Mouse (Mus musculus) embryonic facial prominence, embryonic 12.5 days (tissue): ENCODE data around the gene Cwc25. TPM values are rescaled to one million over a fixed set of nuclear protein-coding genes. Genes with fewer than 3 reads are reported as not detected.

Source experiments
- ATAC-seq: fragments of 200-750 bp; cut with Nextera tagmentation; 2 replicates; pipeline ENCODE4 v1.8.0; 2017; ENCODE audit not compliant: insufficient number of reproducible peaks, insufficient read depth, low FRiP score, low TSS enrichment
- H3K27ac ChIP-seq: fragments of 300-500 bp; sonication (generic); 2 replicates; pipeline ENCODE4 v1.5.1; 2016; ENCODE audit warnings: mild to moderate bottlenecking
- H3K27me3 ChIP-seq: fragments of 300-500 bp; sonication (generic); 2 replicates; pipeline ENCODE4 v1.6.1; 2016; ENCODE audit warnings: mild to moderate bottlenecking, moderate library complexity
- H3K36me3 ChIP-seq: fragments of 300-500 bp; sonication (generic); 2 replicates; pipeline ENCODE4 v1.6.1; 2016; ENCODE audit warnings: mild to moderate bottlenecking
- H3K4me1 ChIP-seq: fragments of 300-500 bp; sonication (generic); 2 replicates; pipeline ENCODE4 v1.6.1; 2016
- H3K4me2 ChIP-seq: fragments of 300-500 bp; sonication (generic); replicated peaks from 2 replicates; pipeline ENCODE4 v1.6.1; 2016; ENCODE audit warnings: mild to moderate bottlenecking, moderate library complexity
- H3K4me3 ChIP-seq: fragments of 300-500 bp; sonication (generic); 2 replicates; pipeline ENCODE4 v1.5.1; 2016; ENCODE audit warnings: mild to moderate bottlenecking
- H3K9ac ChIP-seq: fragments of 300-500 bp; sonication (generic); 2 replicates; pipeline ENCODE4 v1.6.1; 2016; ENCODE audit warnings: mild to moderate bottlenecking, moderate library complexity
- H3K9me3 ChIP-seq: fragments of 300-500 bp; sonication (generic); 2 replicates; pipeline ENCODE4 v1.6.1; 2016; ENCODE audit warnings: mild to moderate bottlenecking, moderate library complexity
- WGBS: fragments of 180-500 bp; shearing (Covaris S2); methylation state at CpG from one replicate; pipeline ENCODE4 v1.1.7; 2016; 5-methylcytosine and 5-hydroxymethylcytosine counted together
- polyA plus RNA-seq: library from polyadenylated mRNA; unstranded; fragments of >200 nt; fragmentation: Nextera tagmentation; extraction: Ambion mirVana; gene quantifications from 2 replicates; pipeline ENCODE4 v1.2.1, GENCODE M21; 2016

Cwc25 gene
- polyA plus RNA-seq, 1 experiment from 2014 or later: 24.8 TPM

DNA sequence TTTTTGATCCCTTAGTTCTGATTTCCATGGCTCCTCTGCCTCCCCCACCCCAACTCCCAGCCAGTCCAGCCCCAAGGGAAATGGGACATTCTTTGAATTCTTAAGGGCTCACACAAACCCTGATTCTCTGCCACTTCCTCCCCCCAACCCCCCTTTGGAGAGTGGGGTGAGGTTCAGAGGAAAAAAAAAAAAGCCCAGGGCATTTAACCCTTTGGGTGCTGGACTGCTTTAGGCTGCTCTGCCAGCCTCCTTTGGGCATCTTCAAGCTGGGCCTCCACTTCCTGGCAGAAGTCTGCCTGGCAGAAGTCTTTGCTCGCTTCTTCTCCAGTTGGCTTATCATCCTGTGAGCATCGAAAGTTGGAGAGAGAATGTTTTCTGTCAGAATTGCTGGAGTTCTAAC lies 41.7 kb upstream of the Cwc25 start:
- Histone ChIP-seq H3K4me3 (no peak overlapping the region), H3K4me2 (peak overlapping the region; percentile 14; the same call in 1 of the 2 replicates), H3K4me1 (peaks cover 92% of the 10 kb centered on the region), H3K27ac (peak overlapping the region; percentile 65), H3K27me3 (no peaks in the 10 kb centered on the region), H3K9me3 (no peaks in the 10 kb centered on the region), H3K9ac (no peak overlapping the region), H3K36me3 (peaks cover 23% of the 10 kb centered on the region)
- ATAC-seq: no peak
- 37% methylated on average over 2 of the region's 2 CpGs for WGBS

DNA sequence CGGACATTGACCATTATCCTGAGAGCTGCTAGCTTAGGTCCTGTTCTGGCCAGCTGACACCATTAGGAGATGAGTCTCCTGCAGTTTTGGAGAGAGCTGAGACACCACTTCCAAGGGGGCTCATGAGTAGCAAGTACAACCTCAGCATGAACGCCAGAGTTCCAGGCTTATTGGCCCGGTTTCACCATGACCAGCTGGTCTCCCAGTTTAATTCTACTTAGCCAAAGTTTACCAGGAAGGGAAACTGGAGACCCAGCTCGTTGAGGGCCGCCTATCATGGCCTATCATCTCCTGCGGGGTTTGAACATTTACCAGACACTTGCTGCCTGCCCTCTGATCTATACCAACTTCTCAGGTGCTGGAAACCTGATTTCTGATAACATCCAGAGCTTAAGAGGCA lies 41.3 kb upstream of the Cwc25 start:
- 21% methylated on average over 6 of the region's 6 CpGs for WGBS
- H3K36me3 ChIP-seq: peaks cover 22% of the 10 kb centered on the region
- H3K4me3 ChIP-seq: no peak overlapping the region
- H3K9me3 ChIP-seq: no peaks in the 10 kb centered on the region
- no peak for ATAC-seq
- peaks cover 88% of the 10 kb centered on the region for H3K4me1 ChIP-seq
- H3K9ac ChIP-seq: no peak overlapping the region
- peak overlapping the region; percentile 14; the same call in 1 of the 2 replicates for H3K4me2 ChIP-seq
- no peaks in the 10 kb centered on the region for H3K27me3 ChIP-seq
- peak overlapping the region; percentile 65 for H3K27ac ChIP-seq

DNA sequence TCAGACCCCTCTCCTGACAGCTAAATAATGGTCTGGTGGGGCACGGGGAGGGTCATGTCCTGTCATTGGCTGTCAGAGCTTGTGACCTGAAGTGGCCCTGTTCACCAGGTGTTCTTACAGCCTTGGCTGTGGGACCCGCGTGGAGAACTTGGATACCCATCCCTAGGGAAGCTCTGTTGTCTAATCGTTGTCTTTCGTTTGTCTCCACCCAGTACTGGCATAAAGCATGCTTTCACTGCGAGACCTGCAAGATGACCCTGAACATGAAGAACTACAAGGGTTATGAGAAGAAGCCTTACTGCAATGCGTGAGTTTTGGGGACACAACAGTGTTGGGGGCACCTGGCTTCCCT lies 40.2 kb upstream of the Cwc25 start:
- Histone ChIP-seq H3K27me3 (no peaks in the 10 kb centered on the region), H3K4me1 (peaks cover 88% of the 10 kb centered on the region), H3K27ac (peak overlapping the region; percentile 7; the same call in 1 of the 2 replicates), H3K36me3 (peaks cover 22% of the 10 kb centered on the region), H3K4me2 (no peak overlapping the region), H3K9ac (no peak overlapping the region), H3K9me3 (no peaks in the 10 kb centered on the region), H3K4me3 (no peak overlapping the region)
- no peak for ATAC-seq
- 66% methylated on average over 7 of the region's 7 CpGs for WGBS

- H3K9me3 ChIP-seq: no peaks in the 10 kb centered on the region
- peak overlapping the region; percentile 89 for H3K27ac ChIP-seq
- H3K4me3 ChIP-seq: no peak overlapping the region
- no peaks in the 10 kb centered on the region for H3K27me3 ChIP-seq
- no peak for ATAC-seq
- H3K4me1 ChIP-seq: peaks cover 89% of the 10 kb centered on the region
- 44% methylated on average over 15 of the region's 15 CpGs for WGBS
- H3K9ac ChIP-seq: no peak overlapping the region
- peak overlapping the region; percentile 48 for H3K4me2 ChIP-seq
- peaks cover 22% of the 10 kb centered on the region for H3K36me3 ChIP-seq
These were observed 39.6 kb upstream of the Cwc25 start for GRCm38 (mm10) chr11:97805662-97806612.

DNA sequence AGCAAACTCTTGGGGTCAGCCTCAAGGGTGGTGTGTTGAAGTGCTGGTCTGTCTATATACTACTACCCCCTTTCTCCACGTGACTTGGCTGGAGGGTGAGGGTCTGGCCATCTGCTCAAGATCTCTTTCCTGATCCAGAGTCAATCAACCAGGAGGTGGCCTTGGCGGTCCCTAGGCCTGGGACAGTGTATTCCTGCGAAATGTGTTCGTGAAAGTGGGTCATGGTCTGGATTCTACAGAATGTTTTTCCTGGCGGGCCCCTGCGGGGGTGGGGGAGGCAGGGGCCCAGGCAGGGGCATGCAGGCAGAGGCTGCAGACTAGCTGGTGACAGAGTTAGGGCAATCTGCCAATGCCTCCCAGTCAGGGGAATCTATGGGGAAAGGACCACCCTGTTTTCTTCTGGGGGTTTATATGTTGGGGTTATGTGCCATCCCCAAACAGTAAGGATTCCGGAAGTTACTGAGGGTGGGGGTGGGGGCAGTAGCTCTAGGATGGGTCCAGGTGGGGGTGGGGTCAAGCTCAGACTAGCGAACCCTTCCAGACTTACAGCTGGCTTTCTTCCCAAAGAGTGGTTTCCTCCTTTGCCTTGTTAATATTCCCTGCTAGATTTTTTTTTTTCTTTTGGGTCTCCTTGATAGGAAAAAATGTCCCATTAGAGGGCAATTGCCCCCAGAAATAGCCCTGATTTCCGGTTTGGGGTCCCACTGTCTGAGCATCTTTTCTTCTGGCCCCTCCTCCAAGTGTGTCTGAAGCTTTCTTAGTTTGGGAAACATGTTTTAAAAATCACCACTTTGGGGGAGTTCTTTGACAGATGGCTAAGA lies 38.7 kb upstream of the Cwc25 start:
- Histone ChIP-seq H3K4me3 (peak overlapping the region; percentile 17; the same call in 1 of the 2 replicates), H3K4me1 (peaks cover 81% of the 10 kb centered on the region), H3K27me3 (no peaks in the 10 kb centered on the region), H3K9ac (peak overlapping the region; percentile 32; the same call in 1 of the 2 replicates), H3K36me3 (peaks cover 22% of the 10 kb centered on the region), H3K27ac (peak overlapping the region; percentile 89), H3K9me3 (no peaks in the 10 kb centered on the region), H3K4me2 (peak overlapping the region; percentile 48)
- no peak for ATAC-seq
- 7% methylated on average over 9 of the region's 9 CpGs for WGBS

GRCm38 (mm10) chr11:97803847-97804246 lies 37.5 kb upstream of the Cwc25 start:
- H3K36me3 ChIP-seq: peaks cover 12% of the 10 kb centered on the region
- no peaks in the 10 kb centered on the region for H3K9me3 ChIP-seq
- H3K27me3 ChIP-seq: no peaks in the 10 kb centered on the region
- no peak for ATAC-seq
- H3K27ac ChIP-seq: peak overlapping the region; percentile 89; the same call in 1 of the 2 replicates
- no peak overlapping the region for H3K4me3 ChIP-seq
- peak overlapping the region; percentile 48; the same call in 1 of the 2 replicates for H3K4me2 ChIP-seq
- 73% methylated on average over 5 of the region's 5 CpGs for WGBS
- peaks cover 70% of the 10 kb centered on the region for H3K4me1 ChIP-seq
- H3K9ac ChIP-seq: no peak overlapping the region

GRCm38 (mm10) chr11:97802495-97802894 lies 36.1 kb upstream of the Cwc25 start:
- WGBS: 46% methylated on average over 6 of the region's 6 CpGs
- Histone ChIP-seq H3K27ac (no peak overlapping the region), H3K9ac (no peak overlapping the region), H3K4me1 (peaks cover 65% of the 10 kb centered on the region), H3K4me3 (no peak overlapping the region), H3K36me3 (peaks cover 7% of the 10 kb centered on the region), H3K9me3 (no peaks in the 10 kb centered on the region), H3K27me3 (no peaks in the 10 kb centered on the region), H3K4me2 (0 out of 2 replicates have a peak overlapping the region, but pooled peaks have one; percentile 72)
- no peak for ATAC-seq

DNA sequence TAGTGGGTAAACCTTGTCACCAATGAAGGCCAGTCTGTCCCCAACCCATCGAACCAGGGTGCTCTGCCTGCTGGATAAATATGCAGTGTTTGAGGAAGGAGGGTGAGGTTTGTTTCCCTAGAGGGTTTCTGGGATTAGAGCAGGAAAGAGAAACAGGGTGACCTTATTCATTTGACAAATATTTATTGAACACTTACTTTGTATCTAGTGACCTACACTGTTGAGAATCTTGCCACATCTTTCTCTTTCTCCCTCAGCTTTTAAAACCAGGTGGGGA lies 35.8 kb upstream of the Cwc25 start:
- Histone ChIP-seq H3K4me1 (peaks cover 62% of the 10 kb centered on the region), H3K9me3 (no peaks in the 10 kb centered on the region), H3K36me3 (peaks cover 5% of the 10 kb centered on the region; the same call in 1 of the 2 replicates), H3K4me3 (no peak overlapping the region), H3K4me2 (peak overlapping the region; percentile 72), H3K27ac (no peak overlapping the region), H3K9ac (no peak overlapping the region), H3K27me3 (no peaks in the 10 kb centered on the region)
- no peak for ATAC-seq
- WGBS: 36% methylated on average over 1 of the region's 1 CpGs

DNA sequence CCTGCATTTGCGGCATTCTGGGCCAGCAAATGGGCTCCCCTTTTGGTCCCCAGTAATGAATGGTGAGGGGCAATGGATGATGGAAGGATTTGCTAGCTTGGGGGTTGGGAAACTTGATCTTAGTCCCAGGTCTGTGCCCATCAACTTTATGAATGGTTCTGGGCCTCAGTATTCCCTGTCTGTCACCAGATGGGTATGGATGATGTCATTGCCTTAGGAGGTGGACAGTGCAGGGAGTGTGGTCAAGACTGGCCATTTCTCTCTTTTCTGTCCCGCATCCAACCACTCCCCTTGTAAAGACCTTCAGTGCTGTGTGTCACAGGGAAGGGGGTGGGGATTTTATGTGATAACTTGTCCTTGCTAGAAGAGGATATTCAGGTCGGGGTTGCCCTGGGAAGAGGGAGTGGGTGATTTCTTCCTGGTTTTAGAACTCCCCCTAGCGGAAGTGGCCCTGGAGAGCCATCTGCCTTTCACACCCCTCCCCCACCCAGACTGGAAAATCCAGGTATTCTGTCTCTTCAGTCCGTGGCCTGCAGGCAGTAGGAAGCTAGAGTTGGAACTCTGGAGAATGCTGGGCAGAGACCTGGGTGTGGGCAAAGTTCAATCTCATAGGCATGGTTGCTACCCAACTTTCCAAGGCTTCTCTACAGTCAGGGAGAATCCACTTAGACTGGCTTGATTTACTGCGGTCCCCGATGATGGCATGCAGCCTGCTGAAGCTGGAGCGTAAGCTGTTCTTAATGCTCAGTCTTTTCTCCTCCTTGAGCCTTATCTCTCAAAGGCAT lies 35.2 kb upstream of the Cwc25 start:
- Histone ChIP-seq H3K27me3 (no peaks in the 10 kb centered on the region), H3K9me3 (no peaks in the 10 kb centered on the region), H3K4me2 (peak overlapping the region; percentile 72), H3K36me3 (no peaks in the 10 kb centered on the region; the same call in 1 of the 2 replicates), H3K9ac (peak overlapping the region; percentile 88), H3K27ac (peak overlapping the region; percentile 99), H3K4me3 (peak overlapping the region; percentile 96), H3K4me1 (peaks cover 57% of the 10 kb centered on the region)
- WGBS: 34% methylated on average over 8 of the region's 8 CpGs
- no peak for ATAC-seq

GRCm38 (mm10) chr11:97800691-97801408 lies 34.5 kb upstream of the Cwc25 start:
- no peak for ATAC-seq
- no peaks in the 10 kb centered on the region for H3K27me3 ChIP-seq
- no peaks in the 10 kb centered on the region for H3K36me3 ChIP-seq
- peak overlapping the region; percentile 88 for H3K9ac ChIP-seq
- peaks cover 50% of the 10 kb centered on the region for H3K4me1 ChIP-seq
- peak overlapping the region; percentile 96 for H3K4me3 ChIP-seq
- peak overlapping the region; percentile 99 for H3K27ac ChIP-seq
- WGBS: 4% methylated on average over 17 of the region's 17 CpGs
- H3K4me2 ChIP-seq: peak overlapping the region; percentile 72
- H3K9me3 ChIP-seq: no peaks in the 10 kb centered on the region
